Mouse (Mus musculus): ENCODE data around the gene Spg20.

Spg20 gene

GRCm38 (mm10) chr3:55151656-55152433 lies 39.9 kb downstream of the Spg20 start:
- DNase-seq: peak; percentile 70

- peak; percentile 18 for DNase-seq
These were observed 40.9 kb downstream of the Spg20 start for GRCm38 (mm10) chr3:55152673-55153334.

GRCm38 (mm10) chr3:55154163-55154562 lies 42.3 kb downstream of the Spg20 start:
- DNase-seq: no peak

- no peak for DNase-seq
These were observed 45.5 kb downstream of the Spg20 start for GRCm38 (mm10) chr3:55157413-55157812.

GRCm38 (mm10) chr3:55161144-55161543 lies 49.2 kb downstream of the Spg20 start:
- DNase-seq: no peak

GRCm38 (mm10) chr3:55163510-55163909 lies 51.6 kb downstream of the Spg20 start:
- DNase-seq: no peak

- DNase-seq: no peak
These were observed 60.6 kb downstream of the Spg20 start for GRCm38 (mm10) chr3:55172478-55172877.

- DNase-seq: no peak
These were observed 65.4 kb downstream of the Spg20 start for GRCm38 (mm10) chr3:55177271-55177670.

GRCm38 (mm10) chr3:55181766-55182165 lies 69.9 kb downstream of the Spg20 start, which contains the start of gene Sohlh2:
Sohlh2 (plus strand) TSS chr3:55182028.
- no peak for DNase-seq
